Mouse (Mus musculus): Measurements from ENCODE around the gene Kcnh1.

- TF ChIP-seq GATA1 (IDR thresholded peaks at IDR 0.05; ENCODE audit: low read length) = no peak
- no peak for TF ChIP-seq TAL1 (IDR thresholded peaks at IDR 0.05; ENCODE audit: low read length)
Measured at GRCm38 (mm10) chr1:192311298-192311697, 120.7 kb downstream of the Kcnh1 start.
